Mouse (Mus musculus): ENCODE results near the gene Adamts18.

DNA sequence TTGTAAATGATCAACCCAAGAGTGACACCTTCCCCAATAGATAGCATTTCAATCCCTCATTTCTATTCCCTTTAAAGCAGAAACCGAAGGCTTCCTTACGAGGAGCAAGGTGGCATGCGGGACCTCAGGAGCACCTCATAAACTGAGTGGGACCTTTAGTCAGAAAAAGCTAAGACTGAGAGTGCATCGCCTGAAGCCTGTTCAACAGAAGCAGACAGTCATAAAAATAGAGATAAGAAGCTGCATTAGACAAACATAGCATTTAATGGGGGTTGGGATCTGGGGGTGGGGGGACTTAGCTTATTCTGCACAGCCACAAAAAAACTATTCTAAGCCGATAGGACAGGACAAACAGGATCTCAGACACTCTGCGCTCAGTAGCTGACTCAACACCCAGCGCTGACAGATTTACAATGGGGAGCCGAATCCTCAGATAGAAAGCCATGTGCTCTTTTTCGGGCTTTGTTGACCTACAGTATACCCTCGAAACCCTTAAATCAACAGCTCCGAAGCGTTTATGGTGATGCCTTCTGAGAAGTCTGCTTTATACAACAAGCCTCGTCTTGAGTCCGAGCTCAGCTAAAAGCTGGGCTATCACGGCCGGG is 27.5 kb downstream of the Adamts18 start:
- TF ChIP-seq CTCF (IDR thresholded peaks at IDR 0.05; ENCODE audit: borderline replicate concordance, extremely low read depth, insufficient read depth, insufficient read length) = no peak
- no peak for TF ChIP-seq POLR2A (IDR thresholded peaks at IDR 0.05; ENCODE audit: borderline replicate concordance, extremely low read depth, insufficient read depth, insufficient read length, poor library complexity, severe bottlenecking)
